Mouse (Mus musculus) Patski (cell line): ENCODE measurements around the gene Asb5. TPM values are rescaled to one million over a fixed set of nuclear protein-coding genes. Genes with fewer than 3 reads are reported as not detected.
"Not testable (repeated sequence)": the region's sequence is repeated elsewhere in the genome, so short reads cannot be mapped to it uniquely, and the experiment has no call there.

ENCODE experiments used
- ATAC-seq: fragments of 100-300 bp; one replicate; pipeline ENCODE4 v1.8.0; 2021
- CTCF ChIA-PET: fragments of 350-600 bp; sonication (Branson Sonifier 250); formaldehyde crosslinking; loops from one replicate; lab custom pipeline; 2022; ENCODE audit warnings: inconsistent platforms; lab: Charles Lee
- POLR2A ChIA-PET: fragments of 350-600 bp; sonication (Branson Sonifier 250); formaldehyde crosslinking; loops from one replicate; lab custom pipeline; 2022; ENCODE audit warnings: antibody characterized with exemption, inconsistent platforms; lab: Charles Lee
- DNase-seq: peaks from one replicate; pipeline ENCODE4 v3.0.0-alpha.2; 2011; ENCODE audit warnings: low read depth, low spot score
- H3K27me3 ChIP-seq: fragments of 371-371 bp; one replicate; pipeline ENCODE4 v1.5.1; 2021
- CTCF ChIP-seq: fragments of 100-300 bp; IDR thresholded peaks from one replicate; pipeline ENCODE4 v1.5.1; 2021
- in situ Hi-C: fragments of 300-500 bp; cut with MboI; formaldehyde crosslinking; loops from 3 replicates; pipeline ENCODE4 v1.11.1; 2018; ENCODE audit warnings: low pct_unique_long_range_greater_than_20kb, mixed read lengths
- polyA plus RNA-seq: library from polyadenylated mRNA; unstranded; gene quantifications from one replicate; pipeline ENCODE4 v1.2.3, GENCODE M21; 2021

Asb5 gene
- polyA plus RNA-seq, 1 experiment from 2014 or later: 29.5 TPM

GRCm38 (mm10) chr8:54507428-54508095 lies 21.8 kb upstream of the Asb5 start:
- ChIA-PET POLR2A (interaction anchor here (1.0 kb wide), 1 partner anchor 153 kb away, joined by 4 read pairs; no protein-coding TSS in a partner anchor), CTCF (interaction anchor here (0.7 to 2.0 kb wide), 9 partner anchors 14 to 235 kb away, joined by 3 to 28 read pairs (median 4); no protein-coding TSS in a partner anchor)
- in situ Hi-C loops: loop anchor here (5.0 to 25.0 kb wide), 3 partner anchors 155 to 1980 kb away; no protein-coding TSS in a partner anchor
- DNase-seq (no peak), ATAC-seq (peak; percentile 88)
- TF ChIP-seq CTCF: peak; percentile 83
- H3K27me3 ChIP-seq: no peaks in the 10 kb centered on the region

GRCm38 (mm10) chr8:54508096-54508456 lies 21.3 kb upstream of the Asb5 start:
- ATAC-seq (no peak), DNase-seq (no peak)
- ChIA-PET CTCF (interaction anchor here (0.6 to 2.0 kb wide), 9 partner anchors 15 to 235 kb away, joined by 3 to 28 read pairs (median 4); no protein-coding TSS in a partner anchor), POLR2A (interaction anchor here (1.0 kb wide), 1 partner anchor 153 kb away, joined by 4 read pairs; no protein-coding TSS in a partner anchor)
- TF ChIP-seq CTCF: no peak
- H3K27me3 ChIP-seq: no peaks in the 10 kb centered on the region
- in situ Hi-C loops: loop anchor here (5.0 to 25.0 kb wide), 3 partner anchors 154 to 1979 kb away; no protein-coding TSS in a partner anchor

GRCm38 (mm10) chr8:54508814-54509213 lies 20.6 kb upstream of the Asb5 start:
- DNase-seq (no peak), ATAC-seq (no peak)
- no peak for TF ChIP-seq CTCF
- in situ Hi-C loops: loop anchor here (5.0 to 25.0 kb wide), 3 partner anchors 153 to 1978 kb away; no protein-coding TSS in a partner anchor
- H3K27me3 ChIP-seq: no peaks in the 10 kb centered on the region
- POLR2A ChIA-PET: interaction anchor here (0.5 kb wide), 1 partner anchor 19 kb away, joined by 3 read pairs; no protein-coding TSS in a partner anchor
- CTCF ChIA-PET: interaction anchor here (0.6 to 2.0 kb wide), 5 partner anchors 16 to 234 kb away, joined by 3 to 28 read pairs (median 7); no protein-coding TSS in a partner anchor

- in situ Hi-C loops: loop anchor here (5.0 to 25.0 kb wide), 3 partner anchors 153 to 1978 kb away; no protein-coding TSS in a partner anchor
- CTCF ChIA-PET: interaction anchor here (1.0 to 2.4 kb wide), 3 partner anchors 11 to 151 kb away, joined by 3 to 10 read pairs (median 4); no protein-coding TSS in a partner anchor
- no peak for ATAC-seq
- no peak for TF ChIP-seq CTCF
- DNase-seq: no peak
- H3K27me3 ChIP-seq: no peaks in the 10 kb centered on the region
- POLR2A ChIA-PET: interaction anchor here (0.5 kb wide), 1 partner anchor 19 kb away, joined by 3 read pairs; no protein-coding TSS in a partner anchor
Measured at GRCm38 (mm10) chr8:54509221-54509721, 20.1 kb upstream of the Asb5 start.

GRCm38 (mm10) chr8:54511791-54512190 lies 17.6 kb upstream of the Asb5 start:
- ChIA-PET POLR2A (no interaction called here), CTCF (interaction anchor here (0.9 to 2.4 kb wide), 2 partner anchors 19 to 149 kb away, joined by 3 to 10 read pairs; no protein-coding TSS in a partner anchor)
- TF ChIP-seq CTCF: no peak
- in situ Hi-C loops: loop anchor here (25.0 kb wide), 2 partner anchors 326 to 1976 kb away; no protein-coding TSS in a partner anchor
- DNase-seq (no peak), ATAC-seq (no peak)
- no peaks in the 10 kb centered on the region for H3K27me3 ChIP-seq

DNA sequence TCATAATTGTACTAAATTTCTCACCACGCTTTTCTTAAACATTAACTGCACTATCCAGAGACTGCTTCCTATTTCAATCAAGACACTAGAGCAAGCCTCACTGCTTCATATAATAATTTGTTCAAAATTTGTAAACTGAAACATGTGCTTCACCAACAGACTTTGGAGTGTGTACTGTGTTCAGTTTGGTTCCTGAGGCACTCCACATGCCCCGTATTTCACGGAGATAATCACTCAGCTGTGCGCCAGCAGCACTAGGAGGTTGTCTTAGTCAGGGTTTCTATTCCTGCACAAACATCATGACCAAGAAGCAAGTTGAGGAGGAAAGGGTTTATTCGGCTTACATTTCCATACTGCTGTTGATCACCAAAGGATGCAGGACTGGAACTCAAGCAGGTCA lies 17.2 kb upstream of the Asb5 start:
- in situ Hi-C loops: loop anchor here (25.0 kb wide), 2 partner anchors 325 to 1975 kb away; no protein-coding TSS in a partner anchor

DNA sequence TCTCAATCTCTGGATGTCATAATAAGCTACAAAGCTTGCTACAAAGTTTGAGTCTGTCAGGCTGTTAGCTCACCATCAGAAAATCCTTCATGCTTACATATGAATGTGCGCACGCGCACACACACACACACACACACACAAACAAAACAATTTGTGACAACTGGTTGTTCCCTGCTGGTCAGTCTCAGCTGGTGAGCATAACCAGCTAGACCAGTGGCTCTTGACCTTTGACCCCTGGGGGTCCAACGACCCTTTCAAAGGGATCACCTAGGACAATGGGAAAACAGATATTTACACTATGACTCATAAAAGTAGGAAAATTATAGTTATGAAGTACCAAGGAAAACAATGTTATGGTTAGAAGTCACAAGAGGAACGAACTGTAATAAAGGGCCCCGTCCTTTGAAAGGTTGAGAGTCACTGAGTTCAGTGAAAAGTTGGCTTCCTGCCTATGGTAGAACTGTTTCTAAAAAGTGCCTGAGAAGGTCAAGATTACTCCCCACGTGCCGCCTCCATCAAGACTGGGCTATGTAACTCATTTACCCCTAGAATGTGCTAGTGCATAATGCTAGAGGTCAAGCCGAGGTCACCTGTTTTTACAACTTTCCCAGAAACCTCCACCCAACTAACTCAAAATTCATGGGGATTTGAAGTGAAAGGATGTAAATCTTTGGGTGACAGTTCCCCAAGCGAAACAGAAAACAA lies 10.5 kb upstream of the Asb5 start:
- POLR2A ChIA-PET: interaction anchor here (1.1 kb wide), 1 partner anchor 9 kb away, joined by 4 read pairs; no protein-coding TSS in a partner anchor
- H3K27me3 ChIP-seq: no peaks in the 10 kb centered on the region
- in situ Hi-C loops: loop anchor here (25.0 kb wide), 2 partner anchors 318 to 1968 kb away; no protein-coding TSS in a partner anchor
- TF ChIP-seq CTCF: no peak
- CTCF ChIA-PET: interaction anchor here (1.0 to 1.7 kb wide), 3 partner anchors 56 to 142 kb away, joined by 3 to 5 read pairs (median 3); no protein-coding TSS in a partner anchor
- ATAC-seq: no peak
- no peak for DNase-seq

More for the DNA sequence above, 17.2 kb upstream of the Asb5 start:
- H3K27me3 ChIP-seq, ATAC-seq, POLR2A ChIA-PET, DNase-seq, CTCF ChIA-PET: not testable (repeated sequence)

DNA sequence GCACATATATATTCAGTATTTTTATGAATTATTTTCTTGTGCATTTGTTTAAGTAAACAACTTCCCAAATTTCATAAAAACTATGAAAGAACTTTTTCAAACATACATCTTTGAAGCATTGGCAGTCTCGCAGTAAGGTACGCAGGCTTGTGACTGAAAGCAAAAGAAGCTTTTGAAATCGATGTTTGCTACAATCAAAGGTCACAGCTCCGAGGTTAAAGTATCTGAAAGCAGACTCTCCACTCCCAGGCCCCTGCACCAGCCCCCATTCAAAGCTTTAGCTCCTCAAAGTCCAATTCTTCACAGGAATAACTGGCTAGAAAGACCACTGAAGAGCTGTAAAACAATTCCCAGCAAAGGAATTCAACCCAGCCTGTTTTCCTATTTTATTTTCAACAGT lies 8.9 kb upstream of the Asb5 start:
- ATAC-seq (no peak), DNase-seq (no peak)
- ChIA-PET CTCF (interaction anchor here (1.0 to 1.7 kb wide), 4 partner anchors 11 to 140 kb away, joined by 3 to 5 read pairs (median 4); no protein-coding TSS in a partner anchor), POLR2A (interaction anchor here (0.8 to 0.9 kb wide), 2 partner anchors 42 to 191 kb away, joined by 3 read pairs; no protein-coding TSS in a partner anchor)
- in situ Hi-C loops: loop anchor here (25.0 kb wide), 2 partner anchors 317 to 1967 kb away; no protein-coding TSS in a partner anchor
- H3K27me3 ChIP-seq: no peaks in the 10 kb centered on the region
- TF ChIP-seq CTCF: no peak

- ChIA-PET CTCF (no interaction called here), POLR2A (interaction anchor here (4.2 kb wide), 1 partner anchor 37 kb away, joined by 17 read pairs; no protein-coding TSS in a partner anchor)
- in situ Hi-C loops: no loop called here
- DNase-seq (no peak), ATAC-seq (no peak)
- no peak for TF ChIP-seq CTCF
- no peaks in the 10 kb centered on the region for H3K27me3 ChIP-seq
Measured at GRCm38 (mm10) chr8:54525606-54526005, 3.8 kb upstream of the Asb5 start.
